Mouse (Mus musculus): Measurements from ENCODE around the gene Tspan33. TPM values are rescaled to one million over a fixed set of nuclear protein-coding genes. Genes with fewer than 3 reads are reported as not detected.
A peak's percentile ranks its signal among the peaks of the same experiment; 100 is the strongest.

Tspan33 gene
- polyA plus RNA-seq, 1 experiment from 2014 or later: 3.5 TPM

DNA sequence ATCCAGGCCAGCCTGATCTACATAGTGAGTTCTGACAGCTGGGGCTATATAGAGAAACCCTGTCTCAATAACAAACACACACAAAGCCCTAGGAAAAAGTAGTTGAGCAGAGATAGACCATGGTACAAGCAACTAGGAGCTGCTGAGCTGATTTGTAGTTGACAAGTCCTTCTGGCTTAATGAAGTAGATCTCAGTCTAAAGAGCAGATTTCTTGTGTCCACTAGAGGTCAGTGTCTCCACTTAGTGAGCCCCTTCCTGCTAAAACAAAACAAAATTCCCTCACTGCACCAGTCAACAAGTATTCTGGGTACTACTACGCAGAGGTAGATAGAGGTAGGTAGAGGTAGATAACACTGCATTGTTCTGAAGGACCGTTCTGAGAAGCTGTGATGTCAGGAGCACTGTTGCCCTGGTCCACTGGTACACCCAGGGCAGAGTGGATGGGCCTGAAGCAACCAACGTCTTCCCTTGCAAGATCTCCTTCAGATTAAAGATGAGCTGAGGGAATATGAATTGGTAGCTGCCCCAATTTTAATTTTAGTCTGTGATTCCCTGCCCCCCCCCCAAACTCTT lies 18.1 kb downstream of the Tspan33 start:
- no peak overlapping the region for H3K9ac ChIP-seq (ENCODE audit: low read length)
- 31% methylated on average over 3 of the region's 3 CpGs for WGBS
- no peak overlapping the region for H3K4me2 ChIP-seq (ENCODE audit: low read depth, low read length)
- peak; percentile 49; the same call in 1 of the 2 replicates for ATAC-seq (ENCODE audit: low read depth)
- no peaks in the 10 kb centered on the region for H3K9me3 ChIP-seq (ENCODE audit: control insufficient read depth, low read length)
- no peak overlapping the region for H3K4me3 ChIP-seq (ENCODE audit: low read length)
- no peaks in the 10 kb centered on the region for H3K27me3 ChIP-seq (ENCODE audit: control insufficient read depth, insufficient read depth, low read depth, low read length)
- H3K27ac ChIP-seq (ENCODE audit: low read length): no peak overlapping the region
- no peaks in the 10 kb centered on the region for H3K36me3 ChIP-seq (ENCODE audit: control insufficient read depth, insufficient read depth, low read length)
- H3K4me1 ChIP-seq (replicated peaks; ENCODE audit: control insufficient read depth, insufficient read depth, low read length): peaks cover under 1% of the 10 kb centered on the region; the same call in 1 of the 2 replicates

GRCm38 (mm10) chr6:29716624-29717365 lies 22.8 kb downstream of the Tspan33 start:
- WGBS: 46% methylated on average over 10 of the region's 10 CpGs
- Histone ChIP-seq H3K9ac (ENCODE audit: low read length) (no peak overlapping the region), H3K27me3 (ENCODE audit: control insufficient read depth, insufficient read depth, low read depth, low read length) (no peaks in the 10 kb centered on the region), H3K27ac (ENCODE audit: low read length) (no peak overlapping the region), H3K36me3 (ENCODE audit: control insufficient read depth, insufficient read depth, low read length) (no peaks in the 10 kb centered on the region), H3K4me3 (ENCODE audit: low read length) (no peak overlapping the region), H3K9me3 (ENCODE audit: control insufficient read depth, low read length) (no peaks in the 10 kb centered on the region), H3K4me2 (ENCODE audit: low read depth, low read length) (no peak overlapping the region), H3K4me1 (replicated peaks; ENCODE audit: control insufficient read depth, insufficient read depth, low read length) (peaks cover 15% of the 10 kb centered on the region)
- ATAC-seq (ENCODE audit: low read depth): no peak; the same call in 1 of the 2 replicates

- 56% methylated on average over 10 of the region's 10 CpGs for WGBS
- Histone ChIP-seq H3K4me2 (ENCODE audit: low read depth, low read length) (no peak overlapping the region), H3K36me3 (ENCODE audit: control insufficient read depth, insufficient read depth, low read length) (no peaks in the 10 kb centered on the region), H3K27me3 (ENCODE audit: control insufficient read depth, insufficient read depth, low read depth, low read length) (no peaks in the 10 kb centered on the region), H3K9me3 (ENCODE audit: control insufficient read depth, low read length) (no peaks in the 10 kb centered on the region), H3K4me3 (ENCODE audit: low read length) (no peak overlapping the region), H3K9ac (ENCODE audit: low read length) (no peak overlapping the region), H3K27ac (ENCODE audit: low read length) (no peak overlapping the region), H3K4me1 (replicated peaks; ENCODE audit: control insufficient read depth, insufficient read depth, low read length) (peaks cover 15% of the 10 kb centered on the region)
- ATAC-seq (ENCODE audit: low read depth): no peak
Measured at GRCm38 (mm10) chr6:29717541-29717940, 23.5 kb downstream of the Tspan33 start.

DNA sequence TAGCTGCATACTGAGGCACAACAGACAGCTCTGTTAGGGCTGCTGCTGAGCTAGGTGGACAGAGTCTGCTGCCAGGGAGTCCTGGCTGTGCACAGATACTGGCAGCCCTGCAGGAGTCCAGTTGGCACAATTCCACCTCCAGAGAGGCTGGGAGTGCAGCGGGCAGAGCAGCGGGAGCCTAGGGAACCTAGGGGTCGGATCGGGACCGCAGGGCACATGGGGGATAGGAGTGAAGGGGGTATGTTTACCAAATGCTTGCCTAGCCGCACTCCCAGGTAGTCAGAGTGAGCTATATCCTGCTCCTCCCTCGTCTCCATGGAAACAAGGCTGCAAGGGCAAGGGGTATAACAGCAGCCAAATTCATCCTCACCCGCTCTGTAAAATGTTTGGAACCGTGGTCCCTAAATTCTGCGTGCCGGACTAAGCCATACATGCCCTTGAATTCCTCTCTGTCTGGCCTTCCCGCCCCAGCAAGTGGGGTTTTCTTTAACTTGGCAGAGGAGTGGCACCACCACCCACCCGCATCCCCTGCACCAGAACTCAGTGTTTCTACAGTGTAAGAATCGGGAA lies 24.0 kb downstream of the Tspan33 start:
- ATAC-seq (ENCODE audit: low read depth): peak; percentile 57
- Histone ChIP-seq H3K4me1 (replicated peaks; ENCODE audit: control insufficient read depth, insufficient read depth, low read length) (peaks cover 15% of the 10 kb centered on the region), H3K36me3 (ENCODE audit: control insufficient read depth, insufficient read depth, low read length) (no peaks in the 10 kb centered on the region), H3K27me3 (ENCODE audit: control insufficient read depth, insufficient read depth, low read depth, low read length) (no peaks in the 10 kb centered on the region), H3K9me3 (ENCODE audit: control insufficient read depth, low read length) (no peaks in the 10 kb centered on the region), H3K4me2 (ENCODE audit: low read depth, low read length) (peak overlapping the region; percentile 35), H3K4me3 (ENCODE audit: low read length) (no peak overlapping the region), H3K9ac (ENCODE audit: low read length) (no peak overlapping the region), H3K27ac (ENCODE audit: low read length) (no peak overlapping the region)
- WGBS: 15% methylated on average over 14 of the region's 14 CpGs

GRCm38 (mm10) chr6:29718894-29719329 lies 24.9 kb downstream of the Tspan33 start:
- no peaks in the 10 kb centered on the region for H3K27me3 ChIP-seq (ENCODE audit: control insufficient read depth, insufficient read depth, low read depth, low read length)
- ATAC-seq (ENCODE audit: low read depth): peak; percentile 86
- H3K9ac ChIP-seq (ENCODE audit: low read length): peak overlapping the region; percentile 63
- WGBS: under 1% methylated on average over 15 of the region's 15 CpGs
- peak overlapping the region; percentile 57 for H3K4me2 ChIP-seq (ENCODE audit: low read depth, low read length)
- H3K4me3 ChIP-seq (ENCODE audit: low read length): peak overlapping the region; percentile 47
- H3K36me3 ChIP-seq (ENCODE audit: control insufficient read depth, insufficient read depth, low read length): no peaks in the 10 kb centered on the region
- H3K4me1 ChIP-seq (replicated peaks; ENCODE audit: control insufficient read depth, insufficient read depth, low read length): peaks cover 15% of the 10 kb centered on the region
- H3K9me3 ChIP-seq (ENCODE audit: control insufficient read depth, low read length): no peaks in the 10 kb centered on the region
- H3K27ac ChIP-seq (ENCODE audit: low read length): peak overlapping the region; percentile 45; the same call in 1 of the 2 replicates

DNA sequence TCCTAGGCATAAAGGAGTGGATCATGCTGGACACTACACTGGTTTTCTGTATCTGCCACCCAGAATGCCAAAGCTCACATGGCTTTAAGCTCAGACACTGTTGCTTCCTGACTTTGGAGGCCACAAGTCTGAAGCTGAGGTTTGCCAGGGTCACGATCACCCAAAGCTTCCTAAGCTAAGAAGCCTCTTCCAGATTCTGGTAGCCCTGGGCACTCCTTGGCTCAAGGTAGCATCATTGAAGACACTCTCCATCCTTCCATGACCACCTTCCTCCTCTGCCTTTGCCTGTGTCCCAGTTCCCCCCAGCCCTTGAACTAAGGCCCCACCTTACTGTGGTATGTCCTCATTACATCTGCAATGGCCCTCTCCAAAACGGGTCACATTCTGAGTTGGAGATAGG lies 27.9 kb downstream of the Tspan33 start:
- Histone ChIP-seq H3K4me2 (ENCODE audit: low read depth, low read length) (no peak overlapping the region), H3K36me3 (ENCODE audit: control insufficient read depth, insufficient read depth, low read length) (no peaks in the 10 kb centered on the region), H3K4me3 (ENCODE audit: low read length) (no peak overlapping the region), H3K27ac (ENCODE audit: low read length) (no peak overlapping the region), H3K27me3 (ENCODE audit: control insufficient read depth, insufficient read depth, low read depth, low read length) (no peaks in the 10 kb centered on the region), H3K9me3 (ENCODE audit: control insufficient read depth, low read length) (no peaks in the 10 kb centered on the region), H3K4me1 (replicated peaks; ENCODE audit: control insufficient read depth, insufficient read depth, low read length) (peaks cover 15% of the 10 kb centered on the region), H3K9ac (ENCODE audit: low read length) (no peak overlapping the region)
- no peak for ATAC-seq (ENCODE audit: low read depth)
- 72% methylated on average over 2 of the region's 2 CpGs for WGBS

DNA sequence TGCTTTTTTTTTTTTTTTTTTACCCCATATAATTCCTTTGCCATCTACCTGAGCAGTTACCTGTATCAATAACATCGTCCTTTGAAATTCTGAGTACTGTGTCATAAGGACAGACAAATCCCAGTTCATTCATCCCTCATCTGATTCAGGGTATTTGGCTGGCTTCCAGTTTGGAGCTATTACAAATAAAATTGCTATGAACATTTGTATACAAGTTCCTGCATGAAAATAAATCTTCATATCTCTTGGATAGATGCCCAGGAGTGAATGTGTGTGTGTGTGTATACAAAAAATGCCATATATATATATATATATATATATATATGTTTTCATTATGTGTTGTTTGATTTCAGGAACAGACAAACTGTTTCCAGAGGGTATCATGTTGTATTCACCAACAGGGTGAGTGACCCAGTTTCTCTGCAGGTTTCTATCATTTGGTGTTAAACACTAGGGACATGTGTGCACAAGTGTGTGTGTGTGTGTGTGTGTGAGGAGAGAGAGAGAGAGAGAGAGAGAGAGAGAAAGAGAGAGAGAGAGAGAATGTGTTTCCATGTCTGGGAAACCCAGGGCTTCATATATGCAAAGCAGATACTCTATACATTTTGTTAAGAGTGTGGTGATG lies 32.7 kb downstream of the Tspan33 start:
- H3K4me2 ChIP-seq (ENCODE audit: low read depth, low read length): no peak overlapping the region
- WGBS: 19% methylated on average over 1 of the region's 1 CpGs
- H3K4me3 ChIP-seq (ENCODE audit: low read length): no peak overlapping the region

DNA sequence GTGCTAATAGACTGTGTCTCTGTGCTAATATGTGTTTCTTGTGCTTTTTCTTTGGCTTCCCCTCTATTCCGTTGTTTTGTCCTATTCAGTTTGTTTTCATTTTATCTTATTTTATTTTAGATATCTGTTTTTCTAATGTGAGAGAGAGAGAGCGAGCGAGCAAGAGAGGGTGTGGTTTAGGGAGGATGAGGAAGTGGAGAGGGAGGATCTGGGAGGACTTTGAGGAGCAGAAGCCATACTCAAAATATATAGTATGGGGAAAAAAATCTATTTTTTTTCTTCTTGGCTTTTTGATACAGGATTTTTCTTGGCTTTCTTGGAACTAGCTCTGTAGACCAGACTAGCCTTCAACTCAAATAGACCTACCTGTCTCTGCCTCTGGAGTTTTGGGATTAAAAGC lies 34.0 kb downstream of the Tspan33 start:
- H3K27ac ChIP-seq (ENCODE audit: low read length): no peak overlapping the region
- no peaks in the 10 kb centered on the region for H3K9me3 ChIP-seq (ENCODE audit: control insufficient read depth, low read length)
- H3K9ac ChIP-seq (ENCODE audit: low read length): no peak overlapping the region
- no peak overlapping the region for H3K4me3 ChIP-seq (ENCODE audit: low read length)
- WGBS: 77% methylated on average over 3 of the region's 3 CpGs
- no peak for ATAC-seq (ENCODE audit: low read depth)
- H3K4me2 ChIP-seq (ENCODE audit: low read depth, low read length): no peak overlapping the region
- H3K27me3 ChIP-seq (ENCODE audit: control insufficient read depth, insufficient read depth, low read depth, low read length): no peaks in the 10 kb centered on the region
- H3K36me3 ChIP-seq (ENCODE audit: control insufficient read depth, insufficient read depth, low read length): no peaks in the 10 kb centered on the region
- peaks cover 3% of the 10 kb centered on the region for H3K4me1 ChIP-seq (replicated peaks; ENCODE audit: control insufficient read depth, insufficient read depth, low read length)

More for the DNA sequence above, 32.7 kb downstream of the Tspan33 start:
- H3K27ac ChIP-seq (ENCODE audit: low read length): no peak overlapping the region; the same call in 1 of the 2 replicates
- H3K9me3 ChIP-seq (ENCODE audit: control insufficient read depth, low read length): no peaks in the 10 kb centered on the region
- ATAC-seq (ENCODE audit: low read depth): peak; percentile 77
- H3K36me3 ChIP-seq (ENCODE audit: control insufficient read depth, insufficient read depth, low read length): no peaks in the 10 kb centered on the region
- H3K27me3 ChIP-seq (ENCODE audit: control insufficient read depth, insufficient read depth, low read depth, low read length): no peaks in the 10 kb centered on the region
- no peak overlapping the region for H3K9ac ChIP-seq (ENCODE audit: low read length)
- H3K4me1 ChIP-seq (replicated peaks; ENCODE audit: control insufficient read depth, insufficient read depth, low read length): peaks cover 3% of the 10 kb centered on the region

- no peak overlapping the region for H3K27ac ChIP-seq (ENCODE audit: low read length)
- 85% methylated on average over 1 of the region's 1 CpGs for WGBS
- no peaks in the 10 kb centered on the region for H3K36me3 ChIP-seq (ENCODE audit: control insufficient read depth, insufficient read depth, low read length)
- no peak for ATAC-seq (ENCODE audit: low read depth)
- no peak overlapping the region for H3K9ac ChIP-seq (ENCODE audit: low read length)
- H3K4me3 ChIP-seq (ENCODE audit: low read length): no peak overlapping the region
- H3K4me1 ChIP-seq (replicated peaks; ENCODE audit: control insufficient read depth, insufficient read depth, low read length): peaks cover 3% of the 10 kb centered on the region
- H3K9me3 ChIP-seq (ENCODE audit: control insufficient read depth, low read length): no peaks in the 10 kb centered on the region
- H3K4me2 ChIP-seq (ENCODE audit: low read depth, low read length): no peak overlapping the region
- H3K27me3 ChIP-seq (ENCODE audit: control insufficient read depth, insufficient read depth, low read depth, low read length): no peaks in the 10 kb centered on the region
Measured at GRCm38 (mm10) chr6:29729491-29729890, 35.5 kb downstream of the Tspan33 start.

Measured in lung, embryonic 16.5 days (tissue).